In the genomic region with DNA sequence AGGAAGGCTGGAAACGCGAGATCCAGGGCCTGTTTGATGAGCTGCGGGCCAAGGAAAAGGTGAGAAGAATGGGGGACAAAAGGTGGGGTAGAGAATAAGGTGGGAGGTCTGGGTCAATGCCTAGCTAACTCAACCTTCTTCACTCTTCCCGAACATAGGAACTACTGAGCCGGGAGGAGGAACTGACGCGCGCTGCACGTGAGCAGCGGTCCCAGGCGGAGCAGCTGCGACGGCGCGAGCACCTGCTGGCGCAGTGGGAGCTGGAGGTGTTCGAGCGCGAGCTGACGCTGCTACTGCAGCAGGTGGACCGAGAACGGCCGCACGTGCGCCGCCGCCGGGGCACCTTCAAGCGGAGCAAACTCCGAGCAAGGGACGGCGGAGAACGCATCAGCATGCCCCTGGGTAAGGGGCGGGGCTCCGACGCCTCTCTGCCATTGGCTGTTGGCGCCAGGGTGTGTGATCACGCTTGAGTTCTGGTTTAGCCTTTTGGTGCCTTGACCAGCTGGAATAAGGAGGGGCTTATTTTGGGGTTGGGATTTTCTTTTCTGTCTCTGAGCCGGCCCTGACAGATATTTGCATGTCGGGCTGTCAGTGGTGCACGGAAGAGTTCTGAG, we compare ENCODE assay signal across 11 mouse cellular contexts. TPM values are rescaled to one million over a fixed set of nuclear protein-coding genes. Genes with fewer than 3 reads are reported as not detected.
DNase-seq lines count a peak whose midpoint lies in the region; ATAC-seq and TF ChIP-seq lines count a peak whose summit lies in the region.
"Had no signal": no experiment of that assay in that cellular context is flagged by ENCODE, and none has a peak within 500 bp of the region (broad histone marks: within the 10 kb centered on the region; RNA-seq: fewer than 3 reads in every experiment).

No protein-coding gene starts in this region.

- peaks cover 4% of the 10 kb centered on the region; the same call in 1 of the 2 replicates for H3K4me1 ChIP-seq in lung, embryonic 14.5 days (ENCODE audit: insufficient read depth)
- peaks cover 43% of the 10 kb centered on the region for H3K4me1 ChIP-seq in embryonic facial prominence, embryonic 15.5 days
- peaks cover 39% of the 10 kb centered on the region for H3K4me1 ChIP-seq in limb, embryonic 13.5 days
- no peaks in the 10 kb centered on the region; the same call in 1 of the 2 replicates for H3K4me1 ChIP-seq in stomach, postnatal 0 days (replicated peaks; ENCODE audit: control insufficient read depth, insufficient read depth)
- H3K4me1 ChIP-seq in lung, postnatal 0 days (ENCODE audit: insufficient read depth, low read depth, low read length): peaks cover 10% of the 10 kb centered on the region

- H3K9me3 ChIP-seq in lung, embryonic 14.5 days (ENCODE audit: low read depth, low read length): no peaks in the 10 kb centered on the region
- no peaks in the 10 kb centered on the region for H3K9me3 ChIP-seq in embryonic facial prominence, embryonic 15.5 days (replicated peaks)
- no peaks in the 10 kb centered on the region for H3K9me3 ChIP-seq in limb, embryonic 13.5 days
- H3K9me3 ChIP-seq in stomach, postnatal 0 days (ENCODE audit: control insufficient read depth, low read length): no peaks in the 10 kb centered on the region
- no peaks in the 10 kb centered on the region for H3K9me3 ChIP-seq in lung, postnatal 0 days (ENCODE audit: low read length)
- H3K9me3 ChIP-seq: megakaryocyte, embryonic 14.5 days had no signal

- no peak overlapping the region for H3K9ac ChIP-seq in lung, embryonic 14.5 days
- no peak overlapping the region for H3K9ac ChIP-seq in embryonic facial prominence, embryonic 15.5 days
- peak overlapping the region; percentile 45; the same call in 1 of the 2 replicates for H3K9ac ChIP-seq in limb, embryonic 13.5 days
- no peak overlapping the region for H3K9ac ChIP-seq in stomach, postnatal 0 days (ENCODE audit: low read length)
- H3K9ac ChIP-seq in lung, postnatal 0 days (replicated peaks; ENCODE audit: low read depth): no peak overlapping the region

- ATAC-seq in lung, embryonic 14.5 days (ENCODE audit: insufficient read depth): no peak
- ATAC-seq in embryonic facial prominence, embryonic 15.5 days (ENCODE audit: insufficient number of reproducible peaks, low FRiP score, low TSS enrichment, low read depth): no peak
- no peak for ATAC-seq in limb, embryonic 13.5 days (ENCODE audit: low FRiP score, low read depth)
- ATAC-seq in stomach, postnatal 0 days (ENCODE audit: low FRiP score, low TSS enrichment): no peak
- ATAC-seq in lung, postnatal 0 days: no peak

- H3K4me3 ChIP-seq in lung, embryonic 14.5 days (ENCODE audit: low read depth, low read length): no peak overlapping the region
- H3K4me3 ChIP-seq in embryonic facial prominence, embryonic 15.5 days (replicated peaks): 0 out of 2 replicates have a peak overlapping the region, but pooled peaks have one; percentile 8
- 0 out of 2 replicates have a peak overlapping the region, but pooled peaks have one; percentile 19 for H3K4me3 ChIP-seq in limb, embryonic 13.5 days
- no peak overlapping the region for H3K4me3 ChIP-seq in stomach, postnatal 0 days (ENCODE audit: low read depth, low read length)
- no peak overlapping the region for H3K4me3 ChIP-seq in lung, postnatal 0 days (ENCODE audit: low read depth, low read length)
- H3K4me3 ChIP-seq: megakaryocyte, embryonic 14.5 days had no signal

- peak; percentile 43 for DNase-seq in lung, embryonic 14.5 days
- DNase-seq in lung, adult 18-20 months: no peak
- peak; percentile 54 for DNase-seq in stomach, postnatal 0 days (ENCODE audit: low spot score)
- no peak for DNase-seq in urinary bladder, adult 18-20 months (ENCODE audit: low spot score in 2 of 2)
- DNase-seq in gastrocnemius, adult 18-20 months (ENCODE audit: low spot score): no peak
- no peak for DNase-seq in lung, postnatal 0 days (ENCODE audit: low spot score)
- DNase-seq: kidney, postnatal 36 days; spleen, adult 18-20 months had no signal

- no peak overlapping the region for H3K27ac ChIP-seq in lung, embryonic 14.5 days (ENCODE audit: low read depth)
- no peak overlapping the region for H3K27ac ChIP-seq in embryonic facial prominence, embryonic 15.5 days (replicated peaks)
- no peak overlapping the region for H3K27ac ChIP-seq in limb, embryonic 13.5 days
- H3K27ac ChIP-seq in stomach, postnatal 0 days (replicated peaks): no peak overlapping the region
- H3K27ac ChIP-seq in lung, postnatal 0 days (ENCODE audit: low read length): no peak overlapping the region

- no peak for TF ChIP-seq EP300 in stomach, postnatal 0 days (optimal IDR thresholded peaks at IDR 0.05)
- no peak for TF ChIP-seq EP300 in lung, postnatal 0 days (IDR thresholded peaks at IDR 0.05)

- no peak for TF ChIP-seq CTCF in lung, embryonic 14.5 days (IDR thresholded peaks at IDR 0.05; ENCODE audit: low read depth)
- TF ChIP-seq CTCF in stomach, postnatal 0 days (IDR thresholded peaks at IDR 0.05; ENCODE audit: low read depth): no peak
- no peak for TF ChIP-seq CTCF in lung, postnatal 0 days (IDR thresholded peaks at IDR 0.05)

- H3K36me3 ChIP-seq in lung, embryonic 14.5 days (ENCODE audit: insufficient read depth): peaks cover 95% of the 10 kb centered on the region
- peaks cover 80% of the 10 kb centered on the region for H3K36me3 ChIP-seq in embryonic facial prominence, embryonic 15.5 days
- H3K36me3 ChIP-seq in limb, embryonic 13.5 days: peaks cover 97% of the 10 kb centered on the region
- peaks cover 55% of the 10 kb centered on the region for H3K36me3 ChIP-seq in stomach, postnatal 0 days (ENCODE audit: control insufficient read depth, insufficient read depth, low read length)
- H3K36me3 ChIP-seq in lung, postnatal 0 days (ENCODE audit: insufficient read depth, low read length): peaks cover 74% of the 10 kb centered on the region

- WGBS in lung, embryonic 14.5 days: 25% methylated on average over 41 of the region's 41 CpGs
- 33% methylated on average over 41 of the region's 41 CpGs for WGBS in embryonic facial prominence, embryonic 15.5 days
- WGBS in limb, embryonic 13.5 days: 17% methylated on average over 41 of the region's 41 CpGs
- 45% methylated on average over 41 of the region's 41 CpGs for WGBS in stomach, postnatal 0 days
- WGBS in lung, postnatal 0 days: 46% methylated on average over 41 of the region's 41 CpGs

- H3K27me3 ChIP-seq in lung, embryonic 14.5 days (ENCODE audit: insufficient read depth, low read length): no peaks in the 10 kb centered on the region
- H3K27me3 ChIP-seq in embryonic facial prominence, embryonic 15.5 days: no peaks in the 10 kb centered on the region
- no peaks in the 10 kb centered on the region for H3K27me3 ChIP-seq in limb, embryonic 13.5 days
- no peaks in the 10 kb centered on the region for H3K27me3 ChIP-seq in stomach, postnatal 0 days (ENCODE audit: control insufficient read depth, insufficient read depth, low read length)
- H3K27me3 ChIP-seq in lung, postnatal 0 days (replicated peaks; ENCODE audit: insufficient read depth, low read length): no peaks in the 10 kb centered on the region
- H3K27me3 ChIP-seq: megakaryocyte, embryonic 14.5 days had no signal

- peak overlapping the region; percentile 27; the same call in 1 of the 2 replicates for H3K4me2 ChIP-seq in lung, embryonic 14.5 days
- peak overlapping the region; percentile 22; the same call in 1 of the 2 replicates for H3K4me2 ChIP-seq in embryonic facial prominence, embryonic 15.5 days (replicated peaks)
- H3K4me2 ChIP-seq in limb, embryonic 13.5 days (replicated peaks): peak overlapping the region; percentile 52
- H3K4me2 ChIP-seq in stomach, postnatal 0 days (replicated peaks; ENCODE audit: low read depth): no peak overlapping the region
- no peak overlapping the region for H3K4me2 ChIP-seq in lung, postnatal 0 days (replicated peaks; ENCODE audit: low read depth, low read length)

RNA-seq across cellular contexts. Expression of a gene that starts 7.2 kb away (rescaled TPM):
- polyA plus RNA-seq in lung, embryonic 14.5 days (2014; fragmentation: Nextera tagmentation; extraction: Ambion mirVana): 28.4 and 35.2 TPM in 2 replicates
- 24.6 and 26.6 TPM in 2 replicates for polyA plus RNA-seq in embryonic facial prominence, embryonic 15.5 days (2015; fragmentation: Nextera tagmentation; extraction: Ambion mirVana)
- 25.4 and 28.7 TPM in 2 replicates for polyA plus RNA-seq in limb, embryonic 13.5 days (2015; fragmentation: Nextera tagmentation; extraction: Ambion mirVana)
- polyA plus RNA-seq in stomach, postnatal 0 days (2015; fragmentation: Nextera tagmentation; extraction: Ambion mirVana): 6.5 and 7.9 TPM in 2 replicates
- total RNA-seq in gastrocnemius, adult 18-20 months (2021): 10 to 100 TPM; 12.5 to 13.8 TPM
- polyA plus RNA-seq in lung, postnatal 0 days (2015; fragmentation: Nextera tagmentation; extraction: Ambion mirVana): 11.3 and 12.9 TPM in 2 replicates

RNA-seq across cellular contexts. Expression of a gene that starts 7.4 kb away (rescaled TPM):
- polyA plus RNA-seq in lung, embryonic 14.5 days (2014; fragmentation: Nextera tagmentation; extraction: Ambion mirVana): 36.6 TPM in 2 replicates
- polyA plus RNA-seq in embryonic facial prominence, embryonic 15.5 days (2015; fragmentation: Nextera tagmentation; extraction: Ambion mirVana): 27.1 and 30.0 TPM in 2 replicates
- polyA plus RNA-seq in limb, embryonic 13.5 days (2015; fragmentation: Nextera tagmentation; extraction: Ambion mirVana): 18.2 and 18.5 TPM in 2 replicates
- polyA plus RNA-seq in stomach, postnatal 0 days (2015; fragmentation: Nextera tagmentation; extraction: Ambion mirVana): 14.0 and 16.5 TPM in 2 replicates
- 1 to 10 TPM; 8.6 to 9.4 TPM for total RNA-seq in gastrocnemius, adult 18-20 months (2021)
- 36.8 and 36.9 TPM in 2 replicates for polyA plus RNA-seq in lung, postnatal 0 days (2015; fragmentation: Nextera tagmentation; extraction: Ambion mirVana)

RNA-seq across cellular contexts. Expression of a gene that starts 8.2 kb away (rescaled TPM):
- polyA plus RNA-seq in lung, embryonic 14.5 days (2014; fragmentation: Nextera tagmentation; extraction: Ambion mirVana): 0.32 and 0.47 TPM in 2 replicates
- 3.8 TPM in 2 replicates for polyA plus RNA-seq in embryonic facial prominence, embryonic 15.5 days (2015; fragmentation: Nextera tagmentation; extraction: Ambion mirVana)
- polyA plus RNA-seq in limb, embryonic 13.5 days (2015; fragmentation: Nextera tagmentation; extraction: Ambion mirVana): 0.51 and 0.75 TPM in 2 replicates
- 8.4 and 9.5 TPM in 2 replicates for polyA plus RNA-seq in stomach, postnatal 0 days (2015; fragmentation: Nextera tagmentation; extraction: Ambion mirVana)
- not detected for total RNA-seq in gastrocnemius, adult 18-20 months (2021)
- polyA plus RNA-seq in lung, postnatal 0 days (2015; fragmentation: Nextera tagmentation; extraction: Ambion mirVana): 0.87 and 1.3 TPM in 2 replicates

RNA-seq across cellular contexts. Expression of a gene that starts 30.2 kb away (rescaled TPM):
- polyA plus RNA-seq in lung, embryonic 14.5 days (2014; fragmentation: Nextera tagmentation; extraction: Ambion mirVana): 15.5 and 17.4 TPM in 2 replicates
- 32.4 and 35.9 TPM in 2 replicates for polyA plus RNA-seq in embryonic facial prominence, embryonic 15.5 days (2015; fragmentation: Nextera tagmentation; extraction: Ambion mirVana)
- polyA plus RNA-seq in limb, embryonic 13.5 days (2015; fragmentation: Nextera tagmentation; extraction: Ambion mirVana): 20.4 and 21.2 TPM in 2 replicates
- polyA plus RNA-seq in stomach, postnatal 0 days (2015; fragmentation: Nextera tagmentation; extraction: Ambion mirVana): 28.0 and 29.5 TPM in 2 replicates
- total RNA-seq in gastrocnemius, adult 18-20 months (2021): 100 to 1,000 TPM; 210 to 241 TPM
- 19.3 and 21.6 TPM in 2 replicates for polyA plus RNA-seq in lung, postnatal 0 days (2015; fragmentation: Nextera tagmentation; extraction: Ambion mirVana)

RNA-seq across cellular contexts. Expression of a gene that starts 32.4 kb away (rescaled TPM):
- polyA plus RNA-seq in lung, embryonic 14.5 days (2014; fragmentation: Nextera tagmentation; extraction: Ambion mirVana): 40.4 and 49.3 TPM in 2 replicates
- 29.4 and 30.4 TPM in 2 replicates for polyA plus RNA-seq in embryonic facial prominence, embryonic 15.5 days (2015; fragmentation: Nextera tagmentation; extraction: Ambion mirVana)
- 25.2 and 27.8 TPM in 2 replicates for polyA plus RNA-seq in limb, embryonic 13.5 days (2015; fragmentation: Nextera tagmentation; extraction: Ambion mirVana)
- polyA plus RNA-seq in stomach, postnatal 0 days (2015; fragmentation: Nextera tagmentation; extraction: Ambion mirVana): 8.0 and 11.5 TPM in 2 replicates
- total RNA-seq in gastrocnemius, adult 18-20 months (2021): 1 to 10 TPM; 5.6 to 8.2 TPM
- polyA plus RNA-seq in lung, postnatal 0 days (2015; fragmentation: Nextera tagmentation; extraction: Ambion mirVana): 32.6 and 38.2 TPM in 2 replicates

Comparison
In these comparisons a context has a peak if more than half of its experiments do, and no peak if none do; other contexts are left out.
1. DNase-seq: peak in lung, embryonic 14.5 days (single experiment) and stomach, postnatal 0 days (single experiment); none in lung, adult 18-20 months (0 of 2), urinary bladder, adult 18-20 months (0 of 2), gastrocnemius, adult 18-20 months (single experiment) and lung, postnatal 0 days (single experiment).
2. H3K4me2 ChIP-seq: peak in lung, embryonic 14.5 days (single experiment), embryonic facial prominence, embryonic 15.5 days (single experiment) and limb, embryonic 13.5 days (single experiment); none in stomach, postnatal 0 days (single experiment) and lung, postnatal 0 days (single experiment).
3. H3K4me3 ChIP-seq: peak in embryonic facial prominence, embryonic 15.5 days (single experiment) and limb, embryonic 13.5 days (single experiment); none in lung, embryonic 14.5 days (single experiment), stomach, postnatal 0 days (single experiment) and lung, postnatal 0 days (single experiment).